Mouse (Mus musculus) heart, adult 9 months (tissue): ENCODE measurements around the gene Sly.
"Not testable (repeated sequence)": the region's sequence is repeated elsewhere in the genome, so short reads cannot be mapped to it uniquely, and the experiment has no call there.

Experiments
- DNase-seq, 2 experiments: peaks; one replicate each; pipeline ENCODE4 v3.0.0; 2022; ENCODE audit warnings: low spot score in 2 of 2

Gene Sly

GRCm38 (mm10) chrY:57186888-57187287 is at the start of gene Sly:
TSS of gene Sly (plus strand) at chrY:57187188.
- not testable (repeated sequence) for DNase-seq
